Mouse (Mus musculus): Measurements from ENCODE around the gene Nol11. TPM values are rescaled to one million over a fixed set of nuclear protein-coding genes. Genes with fewer than 3 reads are reported as not detected.
A peak's percentile ranks its signal among the peaks of the same experiment; 100 is the strongest.
"Not testable (repeated sequence)": the region's sequence is repeated elsewhere in the genome, so short reads cannot be mapped to it uniquely, and the experiment has no call there.

Gene Nol11
- polyA plus RNA-seq, 1 experiment from 2014 or later = 50.8 TPM

- Histone ChIP-seq H3K4me2 (ENCODE audit: low read length) (peak overlapping the region; percentile 82), H3K9ac (ENCODE audit: low read depth, low read length) (peak overlapping the region; percentile 98), H3K4me3 (ENCODE audit: low read depth, low read length) (peak overlapping the region; percentile 92), H3K36me3 (ENCODE audit: control insufficient read depth, insufficient read depth, low read length) (no peaks in the 10 kb centered on the region), H3K27me3 (ENCODE audit: control insufficient read depth, insufficient read depth, low read depth, low read length) (no peaks in the 10 kb centered on the region), H3K4me1 (ENCODE audit: control insufficient read depth, insufficient read depth, low read length) (peaks cover 24% of the 10 kb centered on the region), H3K27ac (ENCODE audit: low read length) (peak overlapping the region; percentile 98), H3K9me3 (replicated peaks; ENCODE audit: control insufficient read depth, low read length, poor library complexity, severe bottlenecking) (no peaks in the 10 kb centered on the region)
- peak; percentile 84 for ATAC-seq
- WGBS = 0% methylated on average over 45 of the region's 65 CpGs
Observed at GRCm38 (mm10) chr11:107130879-107131748, 58.1 kb downstream of the Nol11 start.

- H3K27ac ChIP-seq (ENCODE audit: low read length) = no peak overlapping the region
- WGBS = 2% methylated on average over 18 of the region's 18 CpGs
- no peak for ATAC-seq
Observed at GRCm38 (mm10) chr11:107130221-107130788, 58.9 kb downstream of the Nol11 start.

GRCm38 (mm10) chr11:107129641-107130040, 59.5 kb downstream of the Nol11 start:
- no peak overlapping the region for H3K27ac ChIP-seq (ENCODE audit: low read length)
- peaks cover 30% of the 10 kb centered on the region for H3K4me1 ChIP-seq (ENCODE audit: control insufficient read depth, insufficient read depth, low read length)
- no peak for ATAC-seq
- 24% methylated on average over 2 of the region's 2 CpGs for WGBS
- 0 out of 2 replicates have a peak overlapping the region, but pooled peaks have one; percentile 20 for H3K9ac ChIP-seq (ENCODE audit: low read depth, low read length)
- no peaks in the 10 kb centered on the region for H3K9me3 ChIP-seq (replicated peaks; ENCODE audit: control insufficient read depth, low read length, poor library complexity, severe bottlenecking)
- H3K27me3 ChIP-seq (ENCODE audit: control insufficient read depth, insufficient read depth, low read depth, low read length) = no peaks in the 10 kb centered on the region
- peak overlapping the region; percentile 92 for H3K4me3 ChIP-seq (ENCODE audit: low read depth, low read length)
- H3K4me2 ChIP-seq (ENCODE audit: low read length) = peak overlapping the region; percentile 82
- H3K36me3 ChIP-seq (ENCODE audit: control insufficient read depth, insufficient read depth, low read length) = no peaks in the 10 kb centered on the region

More at GRCm38 (mm10) chr11:107130221-107130788, 58.9 kb downstream of the Nol11 start:
- peak overlapping the region; percentile 82 for H3K4me2 ChIP-seq (ENCODE audit: low read length)
- H3K36me3 ChIP-seq (ENCODE audit: control insufficient read depth, insufficient read depth, low read length) = no peaks in the 10 kb centered on the region
- H3K9ac ChIP-seq (ENCODE audit: low read depth, low read length) = peak overlapping the region; percentile 98
- peaks cover 25% of the 10 kb centered on the region for H3K4me1 ChIP-seq (ENCODE audit: control insufficient read depth, insufficient read depth, low read length)
- H3K4me3 ChIP-seq (ENCODE audit: low read depth, low read length) = peak overlapping the region; percentile 92
- no peaks in the 10 kb centered on the region for H3K27me3 ChIP-seq (ENCODE audit: control insufficient read depth, insufficient read depth, low read depth, low read length)
- no peaks in the 10 kb centered on the region for H3K9me3 ChIP-seq (replicated peaks; ENCODE audit: control insufficient read depth, low read length, poor library complexity, severe bottlenecking)

GRCm38 (mm10) chr11:107126716-107127115, 62.5 kb downstream of the Nol11 start:
- H3K4me2 ChIP-seq (ENCODE audit: low read length); ATAC-seq; H3K36me3 ChIP-seq (ENCODE audit: control insufficient read depth, insufficient read depth, low read length); H3K9ac ChIP-seq (ENCODE audit: low read depth, low read length); H3K4me3 ChIP-seq (ENCODE audit: low read depth, low read length); H3K27me3 ChIP-seq (ENCODE audit: control insufficient read depth, insufficient read depth, low read depth, low read length); H3K27ac ChIP-seq (ENCODE audit: low read length); H3K9me3 ChIP-seq (replicated peaks; ENCODE audit: control insufficient read depth, low read length, poor library complexity, severe bottlenecking): not testable (repeated sequence)
- H3K4me1 ChIP-seq (ENCODE audit: control insufficient read depth, insufficient read depth, low read length) = peaks cover 34% of the 10 kb centered on the region
- 90% methylated on average over 1 of the region's 2 CpGs for WGBS

- H3K9ac ChIP-seq (ENCODE audit: low read depth, low read length) = no peak overlapping the region
- H3K27me3 ChIP-seq (ENCODE audit: control insufficient read depth, insufficient read depth, low read depth, low read length) = no peaks in the 10 kb centered on the region
- H3K9me3 ChIP-seq (replicated peaks; ENCODE audit: control insufficient read depth, low read length, poor library complexity, severe bottlenecking) = no peaks in the 10 kb centered on the region
- H3K36me3 ChIP-seq (ENCODE audit: control insufficient read depth, insufficient read depth, low read length) = no peaks in the 10 kb centered on the region
- peaks cover 32% of the 10 kb centered on the region for H3K4me1 ChIP-seq (ENCODE audit: control insufficient read depth, insufficient read depth, low read length)
- 0 out of 2 replicates have a peak overlapping the region, but pooled peaks have one; percentile 33 for H3K27ac ChIP-seq (ENCODE audit: low read length)
- H3K4me2 ChIP-seq (ENCODE audit: low read length) = no peak overlapping the region
- no peak overlapping the region for H3K4me3 ChIP-seq (ENCODE audit: low read depth, low read length)
- no peak for ATAC-seq
- WGBS = 84% methylated on average over 4 of the region's 4 CpGs
Observed at GRCm38 (mm10) chr11:107125011-107125410, 64.2 kb downstream of the Nol11 start.

GRCm38 (mm10) chr11:107124327-107124731, 64.9 kb downstream of the Nol11 start:
- Histone ChIP-seq H3K36me3 (ENCODE audit: control insufficient read depth, insufficient read depth, low read length) (no peaks in the 10 kb centered on the region), H3K9me3 (replicated peaks; ENCODE audit: control insufficient read depth, low read length, poor library complexity, severe bottlenecking) (no peaks in the 10 kb centered on the region), H3K4me1 (ENCODE audit: control insufficient read depth, insufficient read depth, low read length) (peaks cover 25% of the 10 kb centered on the region), H3K27ac (ENCODE audit: low read length) (no peak overlapping the region), H3K4me3 (ENCODE audit: low read depth, low read length) (no peak overlapping the region), H3K9ac (ENCODE audit: low read depth, low read length) (no peak overlapping the region), H3K4me2 (ENCODE audit: low read length) (peak overlapping the region; percentile 7; the same call in 1 of the 2 replicates), H3K27me3 (ENCODE audit: control insufficient read depth, insufficient read depth, low read depth, low read length) (no peaks in the 10 kb centered on the region)
- no peak for ATAC-seq
- WGBS = 29% methylated on average over 7 of the region's 7 CpGs

GRCm38 (mm10) chr11:107117789-107118188, 71.4 kb downstream of the Nol11 start:
- H3K27me3 ChIP-seq (ENCODE audit: control insufficient read depth, insufficient read depth, low read depth, low read length) = no peaks in the 10 kb centered on the region
- WGBS = 77% methylated on average over 12 of the region's 12 CpGs
- no peak overlapping the region for H3K27ac ChIP-seq (ENCODE audit: low read length)
- no peak overlapping the region for H3K4me3 ChIP-seq (ENCODE audit: low read depth, low read length)
- H3K36me3 ChIP-seq (ENCODE audit: control insufficient read depth, insufficient read depth, low read length) = no peaks in the 10 kb centered on the region
- H3K9me3 ChIP-seq (replicated peaks; ENCODE audit: control insufficient read depth, low read length, poor library complexity, severe bottlenecking) = no peaks in the 10 kb centered on the region
- H3K4me1 ChIP-seq (ENCODE audit: control insufficient read depth, insufficient read depth, low read length) = no peaks in the 10 kb centered on the region; the same call in 1 of the 2 replicates
- no peak overlapping the region for H3K4me2 ChIP-seq (ENCODE audit: low read length)
- no peak for ATAC-seq
- H3K9ac ChIP-seq (ENCODE audit: low read depth, low read length) = no peak overlapping the region

Data from midbrain, embryonic 16.5 days (tissue).